Mouse (Mus musculus): ENCODE measurements around the gene Abhd12.

Abhd12 gene

DNA sequence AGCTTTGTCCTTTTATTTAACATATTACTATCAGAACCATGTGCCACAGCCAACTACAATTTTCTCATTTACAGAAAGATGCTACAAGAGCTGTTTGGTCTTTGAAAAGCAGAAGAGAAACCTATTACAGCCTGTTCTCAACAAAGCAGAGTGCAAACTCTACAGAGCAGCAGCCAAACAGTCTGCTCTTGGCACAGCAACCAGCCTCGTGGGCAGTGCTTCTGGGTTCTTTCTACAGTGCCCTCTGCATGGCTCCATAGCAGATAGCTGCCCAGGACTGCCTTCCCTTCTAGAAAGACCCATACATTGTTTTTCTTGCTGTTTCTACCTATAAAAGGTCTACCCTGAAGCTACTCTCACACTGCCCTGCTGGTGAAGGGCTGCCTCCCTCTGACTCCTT is 59.7 kb downstream of the Abhd12 start:
- DNase-seq: no peak

DNA sequence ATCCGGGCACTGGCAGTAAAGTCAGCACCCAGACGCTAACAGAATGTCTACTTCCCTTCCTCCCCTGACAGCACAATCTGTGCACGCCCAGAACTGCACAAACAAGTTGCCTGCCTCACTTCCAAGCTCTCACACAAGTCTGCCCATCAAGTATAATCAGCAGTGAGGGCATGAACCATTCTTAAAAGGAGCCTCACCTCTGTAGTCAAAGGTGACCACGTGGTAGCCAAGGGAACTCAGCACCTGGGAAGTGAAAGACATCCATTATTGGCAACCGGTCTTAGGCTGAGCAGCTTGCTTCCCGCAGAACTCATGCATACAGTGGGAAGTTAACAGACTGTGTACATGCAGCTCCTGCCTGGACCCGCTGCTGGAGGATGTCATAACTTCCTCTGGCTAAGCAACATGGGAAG is 62.5 kb downstream of the Abhd12 start:
- DNase-seq: peak; percentile 5

DNA sequence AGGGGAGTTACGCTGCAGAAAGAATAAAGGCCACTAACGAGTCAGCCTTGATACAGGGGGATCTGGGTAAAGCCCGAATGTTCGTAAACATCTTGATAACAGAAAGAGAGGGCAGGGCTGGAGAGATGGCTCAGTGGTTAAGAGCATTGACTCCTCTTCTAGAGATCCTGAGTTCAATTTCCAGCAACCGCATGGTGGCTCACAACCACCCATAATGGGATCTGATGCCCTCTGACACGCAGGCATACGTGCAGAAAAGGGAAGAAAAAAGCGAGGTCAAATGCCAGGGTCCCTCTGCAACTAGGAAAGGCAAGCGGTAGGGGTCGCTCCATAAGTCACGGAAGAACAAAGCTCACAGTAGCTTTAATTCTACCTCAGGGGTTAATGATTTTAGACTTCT is 63.4 kb downstream of the Abhd12 start:
- no peak for DNase-seq

DNA sequence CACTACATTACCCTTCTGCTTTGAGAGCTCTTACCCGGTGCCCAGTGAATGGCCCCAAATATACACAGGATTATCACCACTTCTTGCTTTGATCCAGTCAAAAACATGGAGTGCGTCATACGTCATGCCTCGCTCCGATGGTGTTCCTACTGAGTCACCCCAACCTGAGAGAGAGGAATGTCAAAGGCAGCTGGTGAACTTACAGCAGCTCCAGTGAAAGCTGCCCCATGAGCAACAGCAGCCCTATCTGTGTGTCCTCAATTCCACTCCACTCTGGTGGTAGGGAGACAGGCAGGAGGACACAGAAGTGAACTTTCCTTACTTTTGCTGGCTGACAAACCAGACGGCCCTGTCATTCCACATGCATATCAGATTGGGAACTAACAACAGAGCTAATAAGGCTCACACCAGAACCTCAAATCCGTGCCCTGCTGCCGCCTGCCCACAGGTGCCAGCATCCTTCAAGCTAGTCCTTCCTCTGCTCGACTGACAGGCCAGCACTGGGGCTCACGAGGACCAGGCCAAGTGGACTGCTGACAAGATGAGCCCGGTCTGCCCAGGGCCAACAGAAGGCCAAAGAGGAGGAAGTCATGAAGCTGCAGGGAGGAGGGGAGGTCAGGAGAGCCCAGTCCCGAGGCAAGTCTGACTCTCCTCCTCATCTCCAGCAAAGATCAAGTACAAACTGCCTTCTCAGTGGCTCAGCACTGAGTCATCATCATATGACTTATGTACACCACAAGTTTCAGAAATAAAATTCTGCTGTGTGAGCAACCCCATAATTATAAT is 64.7 kb downstream of the Abhd12 start:
- DNase-seq: no peak

DNA sequence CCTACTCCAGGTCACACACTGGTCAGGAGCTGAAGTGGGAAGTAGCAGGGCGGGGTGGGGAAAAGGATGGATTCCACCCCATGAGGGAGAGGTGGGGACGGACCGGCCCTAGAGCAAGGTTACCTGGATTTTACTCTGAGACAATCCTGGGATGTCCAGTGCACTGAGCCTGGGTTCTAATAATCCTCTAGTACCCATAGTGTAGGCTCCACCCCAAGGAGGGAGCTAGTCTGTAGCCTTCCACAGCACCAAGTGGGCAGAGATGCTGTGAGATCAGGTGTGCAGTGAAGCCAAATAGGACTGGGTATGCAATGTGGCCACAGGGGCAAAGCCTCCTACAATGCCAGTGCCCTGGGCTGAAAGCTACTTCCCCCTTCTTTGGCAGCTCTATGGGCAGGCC is 66.8 kb downstream of the Abhd12 start:
- DNase-seq: no peak

DNA sequence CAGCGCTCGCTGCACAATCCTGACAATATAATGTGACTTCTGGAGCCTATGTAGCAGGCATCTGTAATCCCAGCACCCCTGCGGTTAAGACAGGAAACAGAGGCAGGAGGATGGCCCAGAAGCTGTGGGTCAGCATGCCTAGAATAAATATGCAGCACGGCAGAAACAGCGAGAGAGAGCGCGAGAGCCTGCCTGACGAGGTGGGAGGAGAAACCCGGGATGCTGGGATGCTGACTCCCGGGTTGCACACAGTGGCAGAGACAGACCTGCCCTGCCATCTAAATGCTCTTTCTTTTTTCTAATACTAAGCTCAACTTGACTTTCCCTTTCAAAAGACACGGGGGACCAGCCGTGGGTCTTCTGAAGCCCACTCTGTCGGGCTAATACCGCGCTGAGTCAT is 67.6 kb downstream of the Abhd12 start:
- no peak for DNase-seq

DNA sequence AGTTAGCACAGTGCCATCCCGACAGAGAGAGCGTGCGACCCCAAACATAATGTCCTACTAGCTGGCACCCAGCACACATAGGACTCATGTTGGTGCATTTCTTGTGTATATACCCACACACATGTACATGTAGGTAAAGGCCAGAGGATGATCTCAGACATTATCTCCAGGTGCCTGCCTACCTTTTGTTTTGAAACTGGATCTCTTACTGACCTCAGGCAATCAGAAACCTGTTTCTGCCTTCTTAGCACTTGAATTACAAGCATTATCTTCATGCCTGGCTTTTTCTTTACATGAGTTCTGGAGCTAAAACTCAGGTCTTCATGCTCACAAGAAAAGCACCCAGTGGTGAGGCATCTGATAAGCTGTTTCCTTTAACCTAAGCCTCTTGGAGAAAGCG is 68.6 kb downstream of the Abhd12 start:
- DNase-seq: no peak

DNA sequence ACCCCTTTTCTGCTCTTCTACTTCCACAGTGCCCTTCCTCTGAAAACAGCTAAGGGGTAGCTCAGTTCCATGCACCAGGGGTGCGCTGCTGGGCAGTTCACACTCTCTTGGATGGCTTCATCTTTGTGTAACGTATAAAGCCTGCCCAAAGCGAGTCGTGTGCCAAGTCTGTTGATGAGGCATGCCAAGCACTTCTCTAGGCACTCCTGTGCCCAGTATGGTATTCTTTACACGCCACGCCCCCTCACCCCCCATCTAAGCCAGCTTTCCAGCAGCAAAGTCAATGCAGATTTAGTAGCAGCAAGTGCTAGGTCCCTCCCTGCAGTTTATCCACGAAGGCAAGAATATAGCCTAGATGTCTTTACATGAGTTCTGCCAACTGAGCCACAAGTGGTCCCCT is 69.9 kb downstream of the Abhd12 start:
- DNase-seq: no peak

DNA sequence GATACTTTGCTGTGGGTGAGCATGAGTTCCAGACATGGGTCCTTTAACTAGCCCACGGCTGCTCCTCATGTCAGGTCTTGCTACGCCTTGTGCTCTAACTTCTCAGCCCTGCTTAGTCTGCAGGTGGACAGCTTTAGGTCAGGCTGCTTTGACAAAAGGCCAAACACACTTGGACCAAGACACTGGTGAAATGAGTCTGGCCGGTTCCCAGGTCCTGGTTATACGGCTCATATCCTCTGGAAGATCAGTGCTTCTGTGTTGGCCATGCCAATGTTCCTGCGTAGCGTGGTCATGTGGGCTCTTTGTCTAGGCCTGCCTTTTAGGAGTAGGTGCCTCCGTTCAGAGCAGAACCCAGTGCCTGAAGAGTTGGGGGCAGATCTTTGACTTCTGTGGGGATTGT is 72.5 kb downstream of the Abhd12 start:
- no peak for DNase-seq

DNA sequence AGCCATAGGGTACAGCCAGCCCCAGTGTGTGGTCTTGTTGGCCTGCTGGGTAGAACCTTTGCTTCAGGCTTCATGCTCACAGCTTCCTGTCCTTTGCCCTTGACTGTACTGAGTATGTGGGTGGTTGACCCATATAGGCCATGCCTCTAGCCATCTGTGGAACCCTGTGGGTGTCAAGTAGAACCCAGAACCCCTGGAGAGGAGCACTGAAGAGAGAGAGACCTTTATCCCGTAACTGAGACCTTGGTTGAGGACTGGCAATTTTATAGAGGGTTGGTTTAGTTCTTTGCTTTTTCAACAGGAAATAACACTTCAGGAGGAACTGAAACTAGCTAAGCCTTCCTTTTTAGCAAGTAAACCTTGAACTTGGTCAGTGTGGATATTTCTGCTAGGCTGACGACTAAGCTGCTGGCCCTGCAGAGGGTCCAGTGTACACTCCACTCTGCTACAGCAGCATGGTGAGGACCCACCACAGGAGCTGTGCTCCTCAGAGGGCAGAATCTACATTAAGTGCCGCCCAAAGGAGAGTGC is 73.6 kb downstream of the Abhd12 start:
- DNase-seq: no peak

DNA sequence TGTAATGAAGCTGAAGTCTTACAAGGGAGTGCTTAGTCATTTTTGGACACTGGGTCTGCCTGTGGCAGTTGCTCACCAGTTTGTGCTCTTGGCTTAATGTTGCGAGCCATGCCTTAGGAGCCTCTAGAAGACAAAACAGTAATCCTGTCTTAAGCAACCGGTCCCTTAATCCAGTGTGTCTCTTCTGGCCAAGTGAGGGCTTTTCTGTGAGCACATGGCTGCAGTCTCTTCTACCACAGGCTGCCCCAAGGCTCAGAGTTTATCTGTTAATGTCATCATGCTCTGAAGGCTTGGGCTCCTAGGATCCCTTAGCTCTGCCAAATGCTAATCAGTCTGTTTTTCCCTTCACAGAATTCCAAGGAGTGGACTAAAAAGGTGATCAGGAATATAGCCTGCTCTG is 74.5 kb downstream of the Abhd12 start:
- no peak for DNase-seq

DNA sequence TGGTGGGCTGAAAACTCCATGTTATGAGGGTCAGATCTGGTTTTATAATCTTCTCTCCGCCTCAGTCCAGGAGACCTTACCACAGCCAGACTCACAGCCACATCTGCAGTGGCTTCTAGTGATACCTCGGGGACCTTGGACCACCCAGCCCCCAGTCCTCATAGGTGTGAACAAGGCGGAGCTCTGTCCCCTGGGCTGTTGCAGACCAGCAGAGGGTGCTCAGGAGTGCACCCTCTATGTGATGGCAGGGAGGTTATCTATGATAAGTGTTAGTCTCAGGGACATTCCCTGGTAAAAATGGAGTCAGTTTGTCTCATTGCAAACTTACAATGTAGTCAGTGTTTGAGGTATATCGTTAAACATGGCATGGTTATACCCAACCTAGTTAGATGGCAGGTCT is 75.9 kb downstream of the Abhd12 start:
- DNase-seq: no peak

DNA sequence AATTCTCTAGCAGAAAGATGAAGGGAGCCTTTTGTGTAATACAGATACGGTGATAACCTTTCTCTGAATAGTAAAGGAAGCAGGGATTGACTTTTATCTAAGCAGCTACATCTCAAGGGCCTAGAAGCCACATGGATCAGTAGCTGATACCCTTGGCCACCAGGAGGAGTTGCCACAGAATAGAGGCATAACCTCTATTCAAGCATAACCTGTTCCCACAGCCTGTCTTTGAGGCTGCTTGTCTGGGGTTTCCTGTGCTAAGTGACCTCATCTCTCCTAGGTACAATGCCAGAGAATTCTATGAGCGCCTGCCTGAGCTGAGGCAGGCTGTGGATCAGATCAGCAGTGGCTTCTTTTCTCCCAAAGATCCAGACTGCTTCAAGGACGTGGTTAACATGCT is 76.4 kb downstream of the Abhd12 start:
- no peak for DNase-seq

DNA sequence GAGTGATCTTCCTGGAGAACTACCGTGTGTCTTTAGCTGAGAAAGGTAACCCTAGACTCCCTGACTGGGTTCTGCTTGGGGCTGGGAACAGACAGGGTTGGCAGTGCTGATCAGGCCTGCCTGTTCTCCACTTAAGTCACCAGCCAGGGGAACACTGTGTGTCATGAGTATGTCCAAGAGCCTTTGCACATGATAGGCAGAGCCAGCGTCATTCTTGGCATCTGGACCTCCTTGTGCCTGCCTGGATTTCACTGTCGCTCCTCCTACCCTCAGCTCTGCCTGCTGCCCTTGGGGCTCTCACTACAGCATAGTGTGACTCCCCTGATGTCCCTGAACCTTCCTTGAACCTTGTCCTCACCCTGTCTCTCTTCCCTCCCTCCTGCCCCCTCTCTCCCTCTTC is 78.1 kb downstream of the Abhd12 start:
- no peak for DNase-seq

DNA sequence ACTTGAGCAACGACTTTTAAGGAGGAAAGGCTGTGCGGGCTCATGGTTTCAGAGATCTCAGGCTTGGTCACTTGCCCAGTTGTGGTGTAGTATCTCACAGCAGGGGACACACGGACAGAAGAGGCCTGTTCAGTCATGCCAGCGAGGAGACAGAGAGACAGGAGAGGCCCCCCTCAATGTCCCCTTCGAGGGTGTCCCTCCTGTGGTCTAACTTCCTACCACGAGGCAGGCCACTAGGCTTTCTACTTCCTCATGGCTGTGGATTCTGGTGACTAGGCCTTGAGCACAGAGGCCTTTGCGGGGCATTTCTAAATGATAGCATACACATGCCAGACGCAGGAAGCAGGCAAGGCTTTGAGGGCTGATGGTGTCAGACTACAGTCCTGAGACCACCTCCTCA is 81.6 kb downstream of the Abhd12 start:
- no peak for DNase-seq

DNA sequence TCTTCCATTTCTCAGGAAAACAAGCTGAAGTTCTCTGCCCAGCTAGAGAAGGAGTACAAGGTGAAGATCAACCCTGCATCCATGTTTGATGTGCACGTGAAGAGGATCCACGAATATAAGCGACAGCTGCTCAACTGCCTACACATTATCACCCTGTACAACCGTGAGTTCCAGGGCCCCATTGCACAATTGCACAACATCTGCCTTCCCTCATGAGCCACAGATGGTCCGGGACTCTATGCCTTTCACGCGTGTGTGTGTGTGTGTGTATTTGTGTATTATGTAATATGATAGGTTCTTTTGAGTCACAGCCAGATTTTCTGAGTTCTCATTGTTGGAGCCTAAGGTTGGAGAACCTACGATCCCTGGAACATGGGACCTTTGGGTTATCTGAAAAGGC is 83.8 kb downstream of the Abhd12 start:
- DNase-seq: no peak

DNA sequence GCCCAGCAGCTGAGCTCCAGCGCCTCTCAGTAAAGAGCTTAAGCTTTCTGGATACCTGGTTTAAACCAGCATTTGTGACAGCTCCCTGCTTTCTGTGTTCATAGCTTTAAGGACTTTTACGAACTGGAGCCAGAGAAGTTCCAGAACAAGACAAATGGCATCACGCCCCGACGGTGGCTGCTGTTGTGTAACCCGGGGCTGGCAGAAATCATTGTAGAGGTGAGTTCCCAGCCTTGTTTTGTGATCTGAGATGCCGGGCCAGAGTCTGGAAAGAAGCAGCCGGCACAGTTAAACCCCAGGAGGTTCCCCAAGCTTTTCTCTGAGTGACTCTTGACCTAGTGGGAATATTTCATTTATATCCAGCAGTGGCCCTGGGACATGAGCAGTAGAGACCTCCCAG is 85.8 kb downstream of the Abhd12 start:
- no peak for DNase-seq

DNA sequence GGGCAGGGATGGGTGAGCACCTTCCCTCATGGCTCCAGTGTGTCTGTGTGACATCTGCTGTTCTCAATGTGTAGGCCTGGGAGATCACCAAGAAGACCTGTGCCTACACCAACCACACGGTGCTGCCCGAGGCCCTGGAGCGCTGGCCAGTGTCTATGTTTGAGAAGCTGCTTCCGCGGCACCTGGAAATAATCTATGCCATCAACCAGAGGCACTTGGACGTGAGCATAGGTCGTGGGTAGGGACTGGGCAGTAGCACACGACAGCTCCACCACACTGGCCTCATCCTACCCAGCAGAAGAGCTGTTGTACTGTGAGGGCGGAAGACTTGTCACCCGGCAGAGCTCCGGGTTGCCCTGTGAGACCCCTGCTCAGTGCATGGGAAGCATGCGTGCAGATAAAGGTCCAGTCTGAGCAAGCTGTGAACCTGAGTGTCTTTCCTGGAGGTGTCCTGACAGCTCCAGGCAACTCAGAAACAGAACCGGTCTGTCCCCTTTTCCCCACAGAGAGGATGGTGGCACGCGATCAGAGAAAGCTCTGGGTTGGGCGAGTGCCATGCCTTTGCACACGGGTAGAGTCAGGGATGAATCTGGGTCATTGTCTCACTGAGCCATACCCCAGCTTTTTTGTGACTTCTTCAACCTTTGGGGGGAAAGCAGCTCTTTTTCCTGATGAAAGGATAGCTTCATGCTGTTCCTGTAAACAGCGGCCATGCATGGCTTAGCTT is 87.7 kb downstream of the Abhd12 start:
- no peak for DNase-seq

DNA sequence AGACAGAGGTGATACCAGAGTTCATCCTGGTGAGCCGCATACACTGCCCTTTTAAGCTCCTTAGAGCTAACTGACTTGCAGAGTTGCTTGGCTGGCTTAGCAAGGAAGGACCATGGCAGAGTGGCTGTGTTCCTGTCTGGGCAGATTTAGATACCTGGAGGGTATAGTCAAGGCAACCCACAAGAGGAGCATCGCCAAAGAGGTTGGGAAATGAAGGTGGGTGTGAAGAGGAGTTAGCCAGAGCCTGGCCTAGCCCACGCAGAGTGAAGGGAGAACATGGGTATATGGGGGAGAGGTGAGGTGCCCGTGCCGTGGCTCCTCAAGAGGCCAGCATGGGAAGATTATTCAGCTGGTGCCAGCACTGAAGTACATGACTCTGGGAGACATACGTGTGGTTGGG is 91.7 kb downstream of the Abhd12 start:
- DNase-seq: no peak

DNA sequence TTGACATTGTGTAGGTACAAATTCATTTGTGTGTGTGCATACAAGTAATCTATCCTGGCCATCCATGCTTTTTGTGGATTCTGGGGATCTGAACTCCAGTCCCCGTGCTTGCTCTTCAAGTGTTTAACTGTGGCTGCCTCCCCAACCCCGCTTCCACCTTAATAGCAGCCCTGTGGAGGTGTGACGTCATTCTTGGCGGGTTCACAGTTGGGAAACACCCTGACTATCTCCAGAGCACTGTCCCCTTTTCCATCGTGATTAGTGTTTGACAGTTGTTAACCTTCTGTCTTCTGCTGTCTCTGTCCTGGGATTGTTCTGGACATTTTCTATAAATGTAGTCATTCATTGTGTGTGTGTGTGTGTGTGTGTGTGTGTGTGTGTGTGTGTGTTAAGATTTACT is 93.9 kb downstream of the Abhd12 start:
- DNase-seq: no peak

DNA sequence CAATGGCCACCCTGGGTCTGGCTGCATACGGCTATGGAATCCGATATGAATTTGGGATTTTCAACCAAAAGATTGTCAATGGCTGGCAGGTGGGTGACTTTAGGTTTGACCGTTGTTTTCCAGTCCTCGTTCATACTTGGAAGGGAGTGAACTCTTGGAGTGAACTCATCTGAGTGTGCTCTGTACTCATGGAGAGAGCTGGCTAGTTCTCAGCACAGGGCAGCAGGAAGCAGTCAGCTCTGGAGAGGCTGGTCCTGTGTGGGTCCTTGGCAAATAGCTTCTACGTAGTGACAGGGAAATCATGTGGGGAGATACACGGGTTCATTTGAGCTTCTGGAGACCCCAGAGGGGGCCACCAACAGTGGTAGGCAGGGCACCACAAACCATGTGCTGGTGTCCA is 95.7 kb downstream of the Abhd12 start:
- no peak for DNase-seq

DNA sequence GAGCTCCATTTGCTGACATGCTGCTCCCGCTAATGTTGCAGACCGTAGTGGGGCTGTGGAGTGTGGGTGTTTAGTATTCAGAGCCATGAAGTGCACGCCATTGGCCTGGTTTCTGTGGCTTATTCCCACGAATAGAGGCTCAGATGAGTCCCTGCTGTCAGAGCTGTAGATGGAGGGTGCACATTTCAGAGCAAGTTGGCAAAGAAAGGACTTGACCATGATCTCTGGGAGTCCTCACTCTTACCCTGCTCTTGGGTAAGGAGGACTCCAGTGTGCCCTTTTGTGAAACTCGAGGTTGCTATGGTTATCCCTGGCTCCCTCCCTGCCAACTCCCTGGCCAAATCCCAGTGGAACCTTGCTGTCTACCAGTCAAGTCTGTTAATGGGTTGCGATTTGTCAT is 96.2 kb downstream of the Abhd12 start:
- no peak for DNase-seq

DNA sequence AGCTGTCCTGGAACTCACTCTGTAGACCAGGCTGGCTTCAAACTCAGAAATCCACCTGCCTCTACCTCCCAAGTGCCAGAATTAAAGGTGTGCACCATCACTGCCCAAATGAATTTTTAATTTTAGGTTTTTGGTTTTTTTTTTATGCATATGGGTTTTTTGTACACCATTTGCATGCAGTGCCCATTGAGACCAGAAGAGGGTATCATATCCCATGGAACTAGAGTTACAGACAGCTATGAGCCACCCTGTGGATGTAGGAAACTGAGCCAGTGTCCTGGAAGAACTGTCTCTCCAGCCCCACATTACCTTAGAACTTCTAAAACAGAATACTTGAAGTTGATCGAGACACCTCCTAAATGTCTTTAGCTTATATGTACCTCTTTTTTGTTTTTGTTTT is 101.5 kb downstream of the Abhd12 start:
- peak; percentile 36 for DNase-seq

DNA sequence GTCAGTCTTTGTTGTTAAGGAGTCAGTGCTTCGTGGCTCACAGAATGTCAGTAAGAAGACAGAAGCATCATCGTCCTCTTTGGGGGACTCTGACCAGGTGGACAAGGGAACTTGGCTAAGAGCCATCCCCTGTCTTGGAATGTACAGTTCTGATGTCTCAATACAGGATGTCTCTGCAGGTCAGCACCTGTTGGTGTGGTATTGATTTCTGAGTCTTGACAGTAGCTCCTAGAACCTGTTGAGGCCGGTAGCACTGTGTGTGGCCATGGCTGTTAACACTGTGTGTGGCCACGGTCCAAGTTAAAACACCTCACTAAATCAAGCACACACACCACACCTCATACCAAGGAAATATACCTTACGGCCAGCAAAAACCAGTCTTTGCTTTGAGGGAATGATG is 103.9 kb downstream of the Abhd12 start:
- no peak for DNase-seq

DNA sequence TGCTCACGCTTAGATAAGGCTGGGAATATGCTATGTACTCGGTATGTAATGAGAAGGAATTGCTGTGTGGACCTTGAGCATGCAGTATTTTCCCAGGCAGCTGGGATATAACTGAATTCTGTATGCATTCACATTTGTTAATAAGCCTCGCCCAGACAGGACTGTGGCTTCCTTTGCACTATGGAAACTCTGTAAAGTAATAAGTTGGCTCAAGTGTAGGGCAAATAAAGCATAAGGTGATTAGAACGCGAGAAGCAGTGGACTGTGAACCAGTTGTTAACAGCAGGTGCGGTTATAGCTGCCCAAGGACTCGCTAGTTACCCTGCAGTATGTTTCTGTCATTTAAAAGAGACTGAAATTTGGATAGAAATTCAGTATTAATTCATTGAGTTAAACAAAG is 106.5 kb downstream of the Abhd12 start:
- DNase-seq: no peak
